Mouse (Mus musculus) small intestine, adult 2 months (tissue): Measurements from ENCODE around the gene Prdm2.

Experiments used
- CTCF ChIP-seq: fragments of 200-500 bp; IDR thresholded peaks from 2 replicates; pipeline ENCODE4 v1.5.1; 2012; ENCODE audit warnings: low read depth, mild to moderate bottlenecking, control low read depth, inconsistent platforms, low read length, moderate library complexity, mixed read lengths; ENCODE audit not compliant: insufficient replicate concordance, insufficient read length; ENCODE audit errors: extremely low read depth
- POLR2A ChIP-seq: fragments of 200-500 bp; IDR thresholded peaks from 2 replicates; pipeline ENCODE4 v1.6.1; 2012; ENCODE audit warnings: low read depth, mild to moderate bottlenecking, control low read depth, inconsistent platforms, low read length, moderate library complexity

DNA sequence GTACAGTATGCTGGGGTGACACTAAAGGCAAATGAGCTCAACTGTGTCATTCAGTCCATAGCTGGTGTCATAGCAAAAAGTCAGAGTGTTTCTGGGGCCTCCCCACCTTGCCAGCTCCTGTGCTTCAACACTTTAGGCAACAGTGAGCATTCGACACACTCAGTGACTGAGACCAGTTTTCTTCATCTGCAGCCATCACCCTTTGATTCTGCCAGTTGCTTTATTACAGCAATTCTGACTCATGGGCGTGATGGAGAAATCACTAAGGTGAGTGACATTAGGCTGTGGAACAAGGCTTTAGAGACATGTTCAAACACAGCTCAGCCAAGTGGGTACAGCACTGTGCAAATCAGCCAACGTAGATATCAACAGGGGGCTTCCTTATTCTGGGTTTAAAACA lies 91.6 kb downstream of the Prdm2 start:
- TF ChIP-seq POLR2A (no peak), CTCF (no peak)
